Mouse (Mus musculus): Measurements from ENCODE around the gene Prdm1.

Gene Prdm1

DNA sequence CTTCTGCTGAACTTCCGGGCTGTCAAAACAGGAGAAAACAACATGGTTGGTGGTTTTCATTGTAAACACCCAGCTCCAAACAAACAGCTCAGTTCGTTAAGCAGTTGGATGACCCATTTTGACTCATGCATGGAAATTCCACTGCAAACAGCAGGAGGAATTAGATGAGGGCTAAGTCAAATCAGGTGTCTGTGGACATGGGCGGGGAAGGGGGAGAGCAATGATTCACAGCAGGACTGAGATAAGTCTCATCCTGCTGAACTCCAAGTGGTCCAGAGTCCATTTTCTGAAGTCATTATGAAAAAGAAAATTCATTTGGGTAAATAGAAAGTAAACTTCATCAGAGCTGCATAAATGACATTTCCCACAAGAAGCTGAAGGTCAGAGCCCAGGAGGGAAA lies 108.1 kb downstream of the Prdm1 start:
- DNase-seq (ENCODE audit: low read depth, low spot score), result no peak

GRCm38 (mm10) chr10:44418901-44419300 lies 109.4 kb downstream of the Prdm1 start:
- no peak for DNase-seq (ENCODE audit: low read depth, low spot score)

DNA sequence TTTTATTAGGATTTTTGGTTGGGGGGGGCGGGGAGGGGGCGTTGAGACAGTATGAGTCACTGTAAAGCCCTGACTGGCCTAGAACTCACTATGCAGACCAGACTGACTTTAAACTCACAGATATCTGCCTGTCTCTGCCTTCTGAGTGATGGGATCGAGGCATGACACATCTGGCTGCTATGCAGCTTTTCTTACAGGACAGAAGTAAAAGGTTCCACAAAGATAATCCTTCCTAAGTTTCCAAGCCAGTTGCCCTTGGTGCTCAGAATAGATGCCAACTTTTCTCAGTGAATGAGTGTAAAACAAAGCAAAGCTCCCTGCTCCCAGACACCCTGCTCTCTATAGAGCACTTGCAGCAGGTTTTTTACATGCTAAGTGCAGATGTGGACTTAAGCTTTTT lies 112.7 kb downstream of the Prdm1 start:
- no peak for DNase-seq (ENCODE audit: low read depth, low spot score)

- no peak for DNase-seq (ENCODE audit: low read depth, low spot score)
Observed at GRCm38 (mm10) chr10:44409958-44410357, 118.3 kb downstream of the Prdm1 start.

GRCm38 (mm10) chr10:44409054-44409453 lies 119.2 kb downstream of the Prdm1 start:
- no peak for DNase-seq (ENCODE audit: low read depth, low spot score)

DNA sequence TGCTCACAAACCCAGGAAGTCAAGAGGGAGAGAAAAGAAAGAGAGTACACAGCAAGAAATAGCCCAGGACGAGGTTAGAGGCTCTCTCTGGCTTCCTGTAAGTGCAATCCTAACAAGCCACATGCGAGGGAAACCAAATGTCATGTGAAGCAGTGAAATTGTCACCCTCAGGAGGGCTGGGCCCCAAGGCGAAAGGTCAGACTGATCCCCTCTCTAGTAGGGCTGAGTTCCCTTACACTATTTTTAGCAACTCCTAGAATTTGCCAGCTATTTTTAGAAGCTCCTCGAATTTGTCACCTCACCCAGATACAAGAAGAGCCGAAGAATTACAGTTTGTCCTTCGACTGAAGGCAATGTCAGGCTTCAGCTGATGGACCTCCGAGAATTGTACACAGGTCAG lies 124.9 kb downstream of the Prdm1 start:
- no peak for DNase-seq (ENCODE audit: low read depth, low spot score)

DNA sequence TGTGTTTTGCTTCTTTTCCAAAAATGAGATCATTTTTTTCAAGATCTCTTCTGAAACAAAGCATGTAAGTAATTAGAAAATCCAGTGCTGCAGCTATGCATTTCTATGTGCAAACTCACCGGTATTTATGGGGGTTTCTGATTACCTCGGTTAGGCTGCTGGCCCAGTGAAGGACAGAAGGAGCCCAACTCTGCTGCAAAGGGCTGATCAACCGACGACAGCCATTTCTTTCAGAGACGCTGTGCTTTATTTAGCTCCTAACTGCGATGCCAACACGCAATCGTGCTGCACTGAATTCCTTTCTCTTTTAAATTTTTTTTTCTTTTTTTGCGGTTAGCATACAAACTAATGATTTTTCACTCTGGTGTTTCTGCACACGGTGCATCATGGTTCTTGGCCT lies 126.7 kb downstream of the Prdm1 start:
- peak; percentile 27 for DNase-seq (ENCODE audit: low read depth, low spot score)

- no peak for DNase-seq (ENCODE audit: low read depth, low spot score)
Observed at GRCm38 (mm10) chr10:44400602-44401001, 127.7 kb downstream of the Prdm1 start.

- DNase-seq (ENCODE audit: low read depth, low spot score), result no peak
Observed at GRCm38 (mm10) chr10:44400119-44400518, 128.2 kb downstream of the Prdm1 start.

DNA sequence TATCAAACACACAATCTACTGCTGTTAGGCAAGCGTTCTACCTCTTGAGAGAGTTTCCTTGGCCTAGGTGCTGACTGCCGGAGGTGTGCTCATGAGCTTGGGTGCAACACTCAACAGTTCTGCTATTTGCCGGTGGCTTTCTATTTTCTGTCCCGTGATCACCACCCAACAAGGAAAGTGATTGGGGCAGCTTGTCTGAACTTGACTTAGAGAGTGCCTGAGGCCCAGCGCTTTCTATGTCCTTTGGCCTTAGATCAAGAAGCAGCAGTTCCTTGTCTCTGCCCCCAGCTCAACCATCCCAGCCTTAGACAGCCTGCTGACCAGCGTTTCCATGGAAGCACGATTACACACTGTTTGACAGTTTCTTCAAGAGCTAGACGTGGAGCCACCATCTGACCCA lies 135.4 kb downstream of the Prdm1 start:
- no peak for DNase-seq (ENCODE audit: low read depth, low spot score)

GRCm38 (mm10) chr10:44391509-44392290 lies 136.6 kb downstream of the Prdm1 start:
- DNase-seq (ENCODE audit: low read depth, low spot score), result no peak

- no peak for DNase-seq (ENCODE audit: low read depth, low spot score)
Observed at GRCm38 (mm10) chr10:44390286-44390685, 138.0 kb downstream of the Prdm1 start.

- peak; percentile 27 for DNase-seq (ENCODE audit: low read depth, low spot score)
Observed at GRCm38 (mm10) chr10:44388706-44389233, 139.5 kb downstream of the Prdm1 start.

Data from brain, adult 2 months (tissue).